Mouse (Mus musculus) ES-E14 (cell line): ENCODE data around the gene Popdc3.

ENCODE experiments used
- CHD2 ChIP-seq: IDR thresholded peaks from 2 replicates; pipeline ENCODE4 v1.6.1; 2014; ENCODE audit warnings: mild to moderate bottlenecking, low read depth, low read length, inconsistent platforms
- HCFC1 ChIP-seq: IDR thresholded peaks from 2 replicates; pipeline ENCODE4 v1.6.1; 2012; ENCODE audit warnings: low read length, inconsistent platforms, borderline replicate concordance; ENCODE audit not compliant: insufficient read depth
- MAFK ChIP-seq: IDR thresholded peaks from 2 replicates; pipeline ENCODE4 v1.6.1; 2014; ENCODE audit warnings: mild to moderate bottlenecking, low read depth, low read length, inconsistent platforms; ENCODE audit not compliant: insufficient read depth
- ZC3H11A ChIP-seq: IDR thresholded peaks from 2 replicates; pipeline ENCODE4 v1.6.1; 2012; ENCODE audit warnings: low read depth, mild to moderate bottlenecking, inconsistent platforms, low read length, borderline replicate concordance
- ZNF384 ChIP-seq: IDR thresholded peaks from 2 replicates; pipeline ENCODE4 v1.6.1; 2012; ENCODE audit warnings: low read depth, low read length, inconsistent platforms

DNA sequence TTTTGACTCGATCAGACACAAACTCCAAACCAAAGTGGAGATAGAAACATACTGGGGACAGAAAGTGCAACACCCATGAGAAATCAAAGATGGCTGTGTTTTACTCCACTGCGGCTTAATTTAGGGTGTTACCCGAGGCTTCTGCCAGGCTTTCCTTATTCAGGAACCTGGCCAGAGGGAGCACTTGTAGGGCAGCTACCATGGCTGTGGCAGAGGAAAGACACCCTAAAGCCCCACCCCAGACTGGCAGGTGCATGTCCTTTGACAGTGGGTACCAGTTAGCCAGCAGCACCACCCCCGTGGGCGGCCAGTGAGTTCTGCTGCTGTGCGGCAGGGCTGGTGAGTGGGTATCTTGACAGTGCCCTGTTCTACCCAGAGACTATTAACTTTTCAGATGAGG is 178.2 kb downstream of the Popdc3 start:
- no peak for TF ChIP-seq CHD2
- no peak for TF ChIP-seq ZNF384
- TF ChIP-seq ZC3H11A: no peak
- no peak for TF ChIP-seq HCFC1
- no peak for TF ChIP-seq MAFK
